Mouse (Mus musculus): ENCODE measurements at regions not wholly inside any gene's neighbourhood (a gene's known extent, or its start where the extent isn't known, plus 50 kb on each side); places are given as distances from the start of the nearest gene placed in this dataset.

GRCm38 (mm10) chr17:45966736-45967135, 65.4 kb downstream of the Vegfa start:
- no peak for DNase-seq (ENCODE audit: extremely low read depth, insufficient read length, low spot score)

GRCm38 (mm10) chr17:45964031-45964430, 68.1 kb downstream of the Vegfa start:
- DNase-seq (ENCODE audit: extremely low read depth, insufficient read length, low spot score) = no peak

- no peak for DNase-seq (ENCODE audit: extremely low read depth, insufficient read length, low spot score)
Observed at GRCm38 (mm10) chr17:45963332-45963731, 68.8 kb downstream of the Vegfa start.

- no peak for DNase-seq (ENCODE audit: extremely low read depth, insufficient read length, low spot score)
Observed at GRCm38 (mm10) chr17:45961626-45962319, 70.4 kb downstream of the Vegfa start.

- DNase-seq (ENCODE audit: extremely low read depth, insufficient read length, low spot score) = peak; percentile 40
Observed at GRCm38 (mm10) chr17:45958094-45958881, 73.9 kb downstream of the Vegfa start.

GRCm38 (mm10) chr17:45955481-45955880, 76.7 kb downstream of the Vegfa start:
- DNase-seq (ENCODE audit: extremely low read depth, insufficient read length, low spot score) = no peak

- DNase-seq (ENCODE audit: extremely low read depth, insufficient read length, low spot score) = no peak
Observed at GRCm38 (mm10) chr17:45954824-45955223, 77.3 kb downstream of the Vegfa start.

- DNase-seq (ENCODE audit: extremely low read depth, insufficient read length, low spot score) = no peak
Observed at GRCm38 (mm10) chr17:45953523-45953922, 78.6 kb downstream of the Vegfa start.

GRCm38 (mm10) chr17:45950533-45951164, 81.5 kb downstream of the Vegfa start:
- no peak for DNase-seq (ENCODE audit: extremely low read depth, insufficient read length, low spot score)

GRCm38 (mm10) chr17:45949141-45949540, 83.0 kb downstream of the Vegfa start:
- no peak for DNase-seq (ENCODE audit: extremely low read depth, insufficient read length, low spot score)

GRCm38 (mm10) chr17:45948314-45948935, 83.7 kb downstream of the Vegfa start:
- no peak for DNase-seq (ENCODE audit: extremely low read depth, insufficient read length, low spot score)

GRCm38 (mm10) chr17:45945005-45945404, 87.2 kb downstream of the Vegfa start:
- DNase-seq (ENCODE audit: extremely low read depth, insufficient read length, low spot score) = peak; percentile 24

GRCm38 (mm10) chr17:45943244-45943643, 88.9 kb downstream of the Vegfa start:
- no peak for DNase-seq (ENCODE audit: extremely low read depth, insufficient read length, low spot score)

GRCm38 (mm10) chr17:45941890-45942375, 90.2 kb downstream of the Vegfa start:
- no peak for DNase-seq (ENCODE audit: extremely low read depth, insufficient read length, low spot score)

GRCm38 (mm10) chr17:45940121-45940813, 91.9 kb downstream of the Vegfa start:
- no peak for DNase-seq (ENCODE audit: extremely low read depth, insufficient read length, low spot score)

GRCm38 (mm10) chr17:45938284-45938683, 93.9 kb downstream of the Vegfa start:
- no peak for DNase-seq (ENCODE audit: extremely low read depth, insufficient read length, low spot score)

GRCm38 (mm10) chr17:45936577-45936976, 95.6 kb downstream of the Vegfa start:
- no peak for DNase-seq (ENCODE audit: extremely low read depth, insufficient read length, low spot score)

GRCm38 (mm10) chr17:45935291-45935690, 96.9 kb downstream of the Vegfa start:
- DNase-seq (ENCODE audit: extremely low read depth, insufficient read length, low spot score) = no peak

GRCm38 (mm10) chr17:45934002-45934401, 98.2 kb downstream of the Vegfa start:
- no peak for DNase-seq (ENCODE audit: extremely low read depth, insufficient read length, low spot score)

- no peak for DNase-seq (ENCODE audit: extremely low read depth, insufficient read length, low spot score)
Observed at GRCm38 (mm10) chr17:45933034-45933433, 99.1 kb downstream of the Vegfa start.
